Mouse (Mus musculus): ENCODE results near the gene Tnk2. TPM values are rescaled to one million over a fixed set of nuclear protein-coding genes. Genes with fewer than 3 reads are reported as not detected.

The Tnk2 gene
- polyA plus RNA-seq (2017; shearing (Covaris generic)), result 10 to 100 TPM; 21.6 to 26.5 TPM

DNA sequence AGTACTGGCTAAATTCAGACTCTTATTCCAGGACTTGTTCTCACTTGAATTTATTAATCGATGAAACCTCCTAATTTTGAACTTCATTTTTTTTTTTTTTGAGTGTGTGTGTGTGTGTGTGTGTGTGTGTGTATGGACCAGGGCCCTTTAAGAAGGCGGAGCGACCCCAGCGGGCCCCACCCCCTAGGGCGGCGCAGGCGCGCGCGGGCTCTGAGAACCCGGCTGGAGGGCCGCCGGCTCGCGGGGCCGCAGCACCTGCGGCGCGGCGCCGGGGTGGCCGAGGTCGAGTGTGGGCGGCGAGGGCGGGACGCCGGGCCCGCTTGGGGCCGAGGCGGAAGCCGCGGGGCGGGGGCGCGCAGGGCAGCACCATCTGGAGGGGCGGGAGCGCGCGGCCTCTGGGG is at the start of gene Tnk2:
TSS of gene Tnk2 (plus strand) at position 214 of the 401 bp plus-strand sequence.

DNA sequence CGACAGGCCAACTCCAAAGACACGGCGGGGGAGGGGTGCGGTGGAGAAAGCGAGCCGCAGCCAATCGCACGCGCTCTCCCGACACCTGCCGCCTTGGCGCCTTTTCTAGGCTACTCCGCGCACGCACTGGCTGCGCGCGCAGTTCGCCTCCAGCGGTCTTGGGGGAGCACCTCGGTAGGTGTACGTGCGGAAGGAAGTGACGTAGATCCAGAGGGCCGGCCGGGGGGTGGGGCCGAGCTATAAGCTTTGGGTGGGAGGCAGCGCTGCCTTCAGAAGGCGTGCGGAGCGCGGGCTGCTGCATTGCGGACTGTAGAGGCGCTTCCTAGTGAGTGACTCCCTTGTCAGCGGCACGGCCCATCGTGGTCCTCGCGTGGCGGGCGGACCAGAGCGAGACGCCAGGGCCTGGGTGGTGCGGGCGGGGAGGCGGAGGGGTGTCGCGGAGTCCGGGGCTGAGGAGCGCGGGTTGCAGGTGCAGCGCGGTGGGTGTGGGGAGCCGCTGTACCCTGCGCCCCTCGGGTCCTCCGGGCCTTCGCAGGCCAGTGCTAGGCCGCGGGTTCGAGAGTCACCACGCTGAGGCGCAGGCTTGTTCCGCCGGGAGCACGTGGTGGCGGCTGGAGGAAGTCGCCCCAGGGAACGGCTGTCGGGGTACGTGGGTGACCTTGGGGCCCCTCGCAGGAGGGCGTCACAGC is 34.8 kb upstream of the Tnk2 start, which contains the start of gene Tfrc:
TSS of gene Tfrc (plus strand) at position 209 of the 689 bp plus-strand sequence.

Other genes with a start within 250 kb of the Tnk2 start
- not detected for gene Tm4sf19, start 243.4 kb upstream of the Tnk2 start, polyA plus RNA-seq (2017; shearing (Covaris generic))
- 1 to 10 TPM; 2.8 to 6.4 TPM for gene Tctex1d2, start 224.2 kb upstream of the Tnk2 start, polyA plus RNA-seq (2017; shearing (Covaris generic))
- gene Pcyt1a, start 213.0 kb upstream of the Tnk2 start, polyA plus RNA-seq (2017; shearing (Covaris generic)), result 10 to 100 TPM; 13.0 to 14.8 TPM
- gene Slc51a, start 156.0 kb upstream of the Tnk2 start, polyA plus RNA-seq (2017; shearing (Covaris generic)), result not detected
- under 1 TPM; 0.40 to 0.95 TPM for gene Zdhhc19, start 147.6 kb upstream of the Tnk2 start, polyA plus RNA-seq (2017; shearing (Covaris generic))
- 10 to 100 TPM; 20.1 to 20.4 TPM for gene Tfrc, start 35.0 kb upstream of the Tnk2 start, polyA plus RNA-seq (2017; shearing (Covaris generic))
- gene Muc4, start 92.0 kb downstream of the Tnk2 start, polyA plus RNA-seq (2017; shearing (Covaris generic)), result 1 to 10 TPM in 1 of 2 experiments, under 1 TPM in 1; 0.23 to 1.3 TPM
- under 1 TPM; 0.20 to 0.66 TPM for gene Muc20, start 153.6 kb downstream of the Tnk2 start, polyA plus RNA-seq (2017; shearing (Covaris generic))
- not detected for gene Smbd1, start 166.6 kb downstream of the Tnk2 start, polyA plus RNA-seq (2017; shearing (Covaris generic))
- 10 to 100 TPM; 61.5 to 78.6 TPM for gene Fyttd1, start 233.6 kb downstream of the Tnk2 start, polyA plus RNA-seq (2017; shearing (Covaris generic))
- 10 to 100 TPM; 17.9 to 25.4 TPM for gene Rubcn, start 233.9 kb downstream of the Tnk2 start, polyA plus RNA-seq (2017; shearing (Covaris generic))